Mouse (Mus musculus): ENCODE measurements around the gene Chsy1. TPM values are rescaled to one million over a fixed set of nuclear protein-coding genes. Genes with fewer than 3 reads are reported as not detected.

The Chsy1 gene
- polyA plus RNA-seq, 2 experiments: 7.9 to 9.0 TPM

DNA sequence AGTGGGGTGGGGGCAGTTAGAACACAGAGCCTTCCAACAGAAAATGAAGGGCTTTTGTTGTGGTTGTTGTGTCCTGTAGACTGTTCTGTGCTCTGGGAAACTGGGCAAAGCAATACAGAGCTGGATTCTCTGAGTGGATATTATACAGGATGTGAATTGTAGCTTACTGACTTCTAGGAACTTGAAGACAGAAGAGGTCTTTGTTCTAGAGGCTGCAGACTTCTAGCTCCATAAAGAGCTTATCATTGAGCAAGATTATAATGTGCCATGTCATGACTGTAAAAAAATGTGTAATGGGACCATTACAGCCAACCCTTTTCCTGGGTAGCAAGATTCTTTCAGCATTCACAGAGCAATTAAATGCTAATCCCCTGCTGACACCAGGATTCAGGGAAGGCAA is 26.9 kb downstream of the Chsy1 start:
- H3K36me3 ChIP-seq (replicated peaks; ENCODE audit: control insufficient read depth, insufficient read depth, low read depth): peaks cover 8% of the 10 kb centered on the region
- TF ChIP-seq EP300 (IDR thresholded peaks at IDR 0.05; ENCODE audit: low read depth) (no peak), CTCF (IDR thresholded peaks at IDR 0.05; ENCODE audit: low read depth) (no peak)
- ATAC-seq (ENCODE audit: insufficient read depth) (no peak), DNase-seq (ENCODE audit: low read depth in 3 of 3, low spot score in 3 of 3) (no peak)
- H3K4me1 ChIP-seq (replicated peaks; ENCODE audit: control insufficient read depth in 2 of 2, insufficient read depth in 2 of 2, low read length in 1 of 2): peaks cover 30 to 47% of the 10 kb centered on the region in 2 experiments
- no peaks in the 10 kb centered on the region for H3K9me3 ChIP-seq (ENCODE audit: control insufficient read depth, low read length)
- no peak overlapping the region for H3K4me3 ChIP-seq (ENCODE audit: insufficient read depth in 1 of 2, low read depth in 2 of 2, low read length in 2 of 2)
- H3K27me3 ChIP-seq (ENCODE audit: control insufficient read depth, insufficient read depth, low read length): no peaks in the 10 kb centered on the region
- no peak overlapping the region for H3K4me2 ChIP-seq (ENCODE audit: low read depth)
- H3K9ac ChIP-seq (replicated peaks): no peak overlapping the region
- no peak overlapping the region; the same call in 1 of the 2 replicates for H3K27ac ChIP-seq

DNA sequence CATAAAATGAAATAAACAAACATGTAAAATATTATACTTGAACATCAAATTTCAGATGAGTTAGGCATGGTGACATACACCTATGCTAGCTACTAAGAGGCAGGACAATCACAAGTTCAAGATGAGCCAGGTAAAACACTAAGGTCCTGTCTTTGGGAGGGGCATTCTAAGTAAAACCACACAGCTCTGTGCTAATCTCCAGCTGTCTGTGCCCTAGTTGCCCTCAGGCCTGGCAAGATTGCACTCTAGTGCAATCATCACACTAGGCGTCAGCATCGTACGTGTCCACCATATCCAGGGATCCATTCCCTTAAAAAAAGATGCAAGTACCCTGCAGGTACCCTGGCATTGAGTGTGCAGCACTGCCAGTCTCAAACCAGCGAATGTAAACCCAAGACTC is 28.0 kb downstream of the Chsy1 start:
- Histone ChIP-seq H3K9me3 (ENCODE audit: control insufficient read depth, low read length) (no peaks in the 10 kb centered on the region), H3K27ac (no peak overlapping the region), H3K4me3 (ENCODE audit: insufficient read depth in 1 of 2, low read depth in 2 of 2, low read length in 2 of 2) (no peak overlapping the region), H3K9ac (replicated peaks) (no peak overlapping the region; the same call in 1 of the 2 replicates), H3K4me1 (replicated peaks; ENCODE audit: control insufficient read depth in 2 of 2, insufficient read depth in 2 of 2, low read length in 1 of 2) (peaks cover 30 to 41% of the 10 kb centered on the region in 2 experiments), H3K27me3 (ENCODE audit: control insufficient read depth, insufficient read depth, low read length) (no peaks in the 10 kb centered on the region), H3K36me3 (replicated peaks; ENCODE audit: control insufficient read depth, insufficient read depth, low read depth) (peaks cover 5% of the 10 kb centered on the region), H3K4me2 (ENCODE audit: low read depth) (no peak overlapping the region)
- no peak for TF ChIP-seq EP300 (IDR thresholded peaks at IDR 0.05; ENCODE audit: low read depth)
- TF ChIP-seq CTCF (IDR thresholded peaks at IDR 0.05; ENCODE audit: low read depth): no peak
- WGBS (ENCODE audit: insufficient replicate concordance): 42% methylated on average over 4 of the region's 4 CpGs
- DNase-seq (ENCODE audit: low read depth in 3 of 3, low spot score in 3 of 3) (no peak), ATAC-seq (ENCODE audit: insufficient read depth) (peak; percentile 47; the same call in 1 of the 2 replicates)

DNA sequence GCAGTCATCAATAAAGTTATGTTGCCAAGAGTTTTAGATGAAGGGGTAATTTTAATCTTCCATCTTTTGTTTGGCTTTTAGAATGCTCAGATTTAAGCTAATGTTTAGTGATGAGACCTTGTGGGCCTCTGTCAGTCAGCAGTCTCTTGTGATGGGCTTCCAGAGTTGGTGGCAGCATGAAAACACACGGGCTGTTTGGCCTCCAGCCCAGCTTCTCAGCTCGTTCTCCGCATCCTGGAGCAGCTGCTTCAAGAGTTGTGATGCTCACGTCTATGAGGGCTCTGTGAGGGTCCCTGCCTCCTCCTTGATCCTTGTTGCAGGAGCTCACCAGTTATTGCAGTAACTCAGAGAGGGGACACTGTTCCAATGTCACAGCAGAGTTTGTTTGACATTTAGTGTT is 29.0 kb downstream of the Chsy1 start:
- Histone ChIP-seq H3K9me3 (ENCODE audit: control insufficient read depth, low read length) (no peaks in the 10 kb centered on the region), H3K4me2 (ENCODE audit: low read depth) (no peak overlapping the region), H3K9ac (replicated peaks) (no peak overlapping the region; the same call in 1 of the 2 replicates), H3K4me1 (replicated peaks; ENCODE audit: control insufficient read depth in 2 of 2, insufficient read depth in 2 of 2, low read length in 1 of 2) (peaks cover 30 to 41% of the 10 kb centered on the region in 2 experiments), H3K36me3 (replicated peaks; ENCODE audit: control insufficient read depth, insufficient read depth, low read depth) (peaks cover 7% of the 10 kb centered on the region), H3K27me3 (ENCODE audit: control insufficient read depth, insufficient read depth, low read length) (no peaks in the 10 kb centered on the region), H3K27ac (no peak overlapping the region), H3K4me3 (ENCODE audit: insufficient read depth in 1 of 2, low read depth in 2 of 2, low read length in 2 of 2) (no peak overlapping the region)
- WGBS (ENCODE audit: insufficient replicate concordance): 69% methylated on average over 4 of the region's 4 CpGs
- no peak for TF ChIP-seq EP300 (IDR thresholded peaks at IDR 0.05; ENCODE audit: low read depth)
- no peak for TF ChIP-seq CTCF (IDR thresholded peaks at IDR 0.05; ENCODE audit: low read depth)
- DNase-seq (ENCODE audit: low read depth in 3 of 3, low spot score in 3 of 3) (no peak), ATAC-seq (ENCODE audit: insufficient read depth) (no peak)

DNA sequence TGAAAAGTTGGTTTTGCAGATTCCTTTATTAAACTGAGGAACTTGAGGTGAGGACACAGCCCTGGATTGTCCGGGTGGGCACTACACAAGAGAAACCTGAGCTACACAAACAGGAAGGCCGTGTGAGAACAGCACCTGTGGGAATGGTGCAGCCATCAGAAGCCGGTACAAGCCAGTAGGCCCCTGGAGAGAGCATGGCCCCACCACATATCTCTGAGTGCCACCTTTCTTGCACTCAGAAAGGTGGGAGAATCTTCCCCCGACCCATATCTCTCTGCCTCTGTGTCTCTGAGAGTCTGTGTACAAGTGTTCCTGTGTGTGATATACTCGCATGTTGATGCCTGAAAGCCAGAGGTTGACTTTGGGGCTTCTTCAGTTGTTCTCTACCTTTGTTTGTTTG is 29.6 kb downstream of the Chsy1 start:
- peak; percentile 38; the same call in 1 of the 2 replicates for ATAC-seq (ENCODE audit: insufficient read depth)

DNA sequence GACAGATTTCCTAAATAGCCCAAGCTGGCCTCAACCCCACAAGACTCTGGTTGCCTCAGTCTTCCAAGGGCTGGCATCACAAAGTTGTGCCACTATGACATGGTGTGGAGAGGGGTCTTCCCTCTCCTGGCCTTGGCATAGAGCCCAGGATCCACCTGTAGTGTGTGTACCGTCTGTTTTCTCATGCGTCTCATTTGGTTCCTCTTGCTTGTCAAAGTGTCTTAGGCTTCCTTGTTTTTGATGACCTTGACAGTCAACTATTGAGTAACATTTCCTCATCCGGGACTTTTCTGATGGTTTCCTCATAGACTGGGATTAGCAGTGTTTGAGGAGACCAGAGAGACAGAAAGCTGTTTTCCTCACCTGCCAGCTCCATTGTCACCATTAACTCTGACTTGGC is 30.8 kb downstream of the Chsy1 start:
- Histone ChIP-seq H3K4me1 (replicated peaks; ENCODE audit: control insufficient read depth in 2 of 2, insufficient read depth in 2 of 2, low read length in 1 of 2) (peaks cover 25 to 42% of the 10 kb centered on the region in 2 experiments), H3K9ac (replicated peaks) (no peak overlapping the region), H3K9me3 (ENCODE audit: control insufficient read depth, low read length) (no peaks in the 10 kb centered on the region), H3K4me3 (ENCODE audit: insufficient read depth in 1 of 2, low read depth in 2 of 2, low read length in 2 of 2) (no peak overlapping the region), H3K36me3 (replicated peaks; ENCODE audit: control insufficient read depth, insufficient read depth, low read depth) (peaks cover 7% of the 10 kb centered on the region), H3K27ac (no peak overlapping the region), H3K4me2 (ENCODE audit: low read depth) (no peak overlapping the region), H3K27me3 (ENCODE audit: control insufficient read depth, insufficient read depth, low read length) (no peaks in the 10 kb centered on the region)
- 51% methylated on average over 3 of the region's 3 CpGs for WGBS (ENCODE audit: insufficient replicate concordance)
- TF ChIP-seq EP300 (IDR thresholded peaks at IDR 0.05; ENCODE audit: low read depth): no peak
- TF ChIP-seq CTCF (IDR thresholded peaks at IDR 0.05; ENCODE audit: low read depth): no peak
- ATAC-seq (ENCODE audit: insufficient read depth) (no peak), DNase-seq (ENCODE audit: low read depth in 3 of 3, low spot score in 3 of 3) (peak in 1 of 3 experiments; percentile 22)

More for the DNA sequence above, 29.6 kb downstream of the Chsy1 start:
- H3K4me2 ChIP-seq (ENCODE audit: low read depth): no peak overlapping the region
- H3K9me3 ChIP-seq (ENCODE audit: control insufficient read depth, low read length): no peaks in the 10 kb centered on the region
- H3K27me3 ChIP-seq (ENCODE audit: control insufficient read depth, insufficient read depth, low read length): no peaks in the 10 kb centered on the region
- DNase-seq (ENCODE audit: low read depth in 3 of 3, low spot score in 3 of 3): no peak
- peaks cover 7% of the 10 kb centered on the region for H3K36me3 ChIP-seq (replicated peaks; ENCODE audit: control insufficient read depth, insufficient read depth, low read depth)
- H3K4me1 ChIP-seq (replicated peaks; ENCODE audit: control insufficient read depth in 2 of 2, insufficient read depth in 2 of 2, low read length in 1 of 2): peaks cover 30 to 42% of the 10 kb centered on the region in 2 experiments
- no peak overlapping the region for H3K4me3 ChIP-seq (ENCODE audit: insufficient read depth in 1 of 2, low read depth in 2 of 2, low read length in 2 of 2)
- WGBS (ENCODE audit: insufficient replicate concordance): 43% methylated on average over 5 of the region's 5 CpGs
- no peak for TF ChIP-seq EP300 (IDR thresholded peaks at IDR 0.05; ENCODE audit: low read depth)
- TF ChIP-seq CTCF (IDR thresholded peaks at IDR 0.05; ENCODE audit: low read depth): no peak
- no peak overlapping the region for H3K27ac ChIP-seq
- H3K9ac ChIP-seq (replicated peaks): no peak overlapping the region

Measured in liver, embryonic 14.5 days (tissue).